Mouse (Mus musculus): ENCODE results near the gene Gpr61.

Gpr61 gene

GRCm38 (mm10) chr3:108154656-108155055 lies at the start of gene Gpr61:
Gene Gpr61, minus strand, starts transcription at chr3:108154882.
- peak; percentile 36 for DNase-seq

DNA sequence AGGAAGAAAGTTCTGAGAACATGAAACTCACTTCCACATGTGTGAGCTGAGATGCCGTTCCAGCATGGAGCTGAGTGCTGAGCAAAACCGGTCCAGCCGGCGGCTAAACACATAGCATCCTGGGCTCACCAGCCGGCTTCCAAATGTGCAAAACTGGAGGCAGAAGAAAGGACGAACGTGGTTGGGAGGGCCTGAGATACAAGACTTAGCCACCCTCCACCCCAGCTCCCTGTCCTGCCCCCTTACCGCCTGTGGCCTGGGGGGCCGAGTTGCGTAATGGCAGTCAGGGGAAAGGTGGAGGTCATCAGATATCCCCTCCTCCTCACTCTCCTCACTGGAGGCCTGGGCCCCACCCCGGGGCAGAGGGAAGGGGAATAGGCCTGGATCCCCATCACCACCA lies 49.8 kb upstream of the Gpr61 start:
- DNase-seq: no peak

DNA sequence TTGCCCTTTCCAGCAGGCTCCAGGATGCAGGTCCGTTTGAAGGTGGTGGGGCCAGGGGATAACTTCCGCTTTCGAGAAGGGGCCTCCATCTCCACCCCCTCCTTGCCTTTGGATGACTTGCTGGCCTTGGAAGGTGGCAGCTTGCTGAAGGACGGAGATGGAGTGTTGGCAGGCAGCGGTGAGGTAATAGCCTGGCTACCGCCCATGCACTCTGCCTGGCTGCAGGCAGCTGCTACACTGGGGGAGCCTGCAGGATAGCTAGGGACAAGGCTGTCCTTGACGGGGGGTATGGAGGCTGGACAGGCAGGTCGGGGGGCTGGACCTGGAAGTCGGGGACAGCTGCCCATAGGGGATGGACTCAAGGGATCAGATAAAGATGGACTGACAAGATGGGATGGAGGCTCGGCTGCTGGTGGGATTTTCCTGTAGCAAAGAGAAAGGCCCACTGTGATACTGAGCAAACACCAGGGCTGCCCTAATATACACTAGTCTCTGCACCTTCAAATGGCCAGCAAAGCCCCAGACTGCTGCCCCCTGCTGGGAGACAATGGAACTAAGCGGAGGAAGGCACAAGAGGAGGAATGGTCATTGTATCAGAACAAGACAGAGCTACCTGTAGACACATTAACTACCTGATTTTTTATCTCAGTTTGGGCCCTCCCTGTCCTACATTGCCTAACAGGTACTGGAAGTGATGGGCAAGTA lies 49.1 kb upstream of the Gpr61 start:
- DNase-seq: peak; percentile 92

DNA sequence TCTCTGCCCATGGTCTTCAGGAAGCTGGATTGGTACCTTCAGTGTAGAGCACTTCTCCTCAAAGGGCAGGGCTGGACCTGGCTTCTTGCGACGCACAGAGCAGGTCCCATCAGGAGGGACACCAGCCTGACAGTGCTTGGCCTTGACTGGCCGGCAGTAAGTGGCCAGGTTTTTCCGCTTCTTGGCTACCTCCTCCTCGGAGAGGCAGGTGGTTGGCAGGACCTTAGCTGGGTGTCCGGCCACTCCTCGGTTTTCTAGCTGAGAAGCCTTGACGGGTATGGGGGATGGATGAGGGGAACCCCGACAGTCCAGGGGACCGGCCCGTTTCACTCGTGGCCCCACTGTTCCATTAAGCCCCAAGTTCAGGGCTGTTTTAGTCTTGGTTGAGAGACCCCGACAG lies 48.5 kb upstream of the Gpr61 start:
- no peak for DNase-seq

DNA sequence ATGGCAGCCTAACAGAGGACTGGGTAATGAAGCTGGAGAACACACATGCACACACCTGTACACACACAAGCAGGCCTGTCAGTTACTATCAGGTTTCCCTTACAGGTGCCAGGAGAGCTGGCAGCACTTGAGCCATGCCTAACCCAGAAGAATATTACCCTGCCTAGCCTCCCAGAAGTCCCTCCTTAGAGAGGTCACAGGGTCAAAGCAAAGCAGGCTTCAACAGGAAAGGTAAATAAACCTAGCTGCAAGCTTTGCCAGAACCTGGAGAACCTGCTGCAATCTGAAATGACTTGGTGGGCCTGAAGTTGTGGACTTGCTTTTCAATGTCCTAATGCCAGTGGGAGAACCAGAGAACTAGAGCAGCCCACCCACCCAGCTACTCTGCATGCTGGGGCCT lies 47.8 kb upstream of the Gpr61 start:
- no peak for DNase-seq

DNA sequence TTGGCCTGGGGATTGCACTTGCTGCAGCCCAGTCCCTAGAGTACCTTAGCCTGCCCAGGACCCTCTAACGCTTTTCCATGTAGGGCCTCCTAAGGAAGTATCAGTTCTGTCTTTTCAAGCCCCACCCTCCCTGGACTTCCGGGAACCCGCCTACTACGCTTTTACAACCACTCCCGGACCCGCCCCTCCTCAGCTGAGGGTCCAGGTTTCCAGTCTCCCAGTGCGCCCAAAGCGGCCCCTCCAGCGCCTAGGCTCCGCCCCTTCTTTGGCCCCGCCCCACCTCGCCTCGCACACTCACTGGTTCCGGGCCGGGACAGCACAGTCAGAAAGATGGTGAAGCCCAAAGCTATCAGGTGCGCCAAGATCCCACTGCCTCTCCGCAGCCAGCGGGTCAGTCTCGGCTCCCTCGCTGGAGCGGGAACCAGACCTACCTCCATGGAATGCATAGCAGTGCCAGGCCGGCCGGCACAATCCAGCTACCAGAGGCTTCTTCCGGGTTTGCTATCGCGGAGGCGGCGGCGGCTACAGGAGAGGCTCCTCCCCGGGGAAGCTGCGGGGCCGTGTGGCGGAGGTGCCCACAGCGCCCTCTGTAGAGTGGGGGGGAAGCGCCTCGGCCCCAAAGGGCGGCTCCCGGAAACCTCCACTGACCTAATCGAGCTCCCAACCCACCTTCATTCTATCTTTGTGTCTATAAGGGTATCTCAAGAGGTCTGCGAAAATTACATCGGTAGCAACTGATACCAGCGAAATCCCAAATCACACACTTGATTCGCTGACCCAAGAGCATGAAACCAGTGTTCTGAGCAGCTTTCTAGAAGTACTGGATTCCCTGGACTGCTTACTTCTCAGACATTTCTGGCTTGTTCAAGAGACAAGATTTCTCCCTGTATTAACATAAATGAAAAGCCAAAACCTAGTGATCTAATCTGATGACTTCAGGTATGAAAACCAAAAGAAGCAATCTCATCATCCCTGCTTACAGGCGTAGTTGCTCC lies 45.9 kb upstream of the Gpr61 start, which contains the start of gene Cyb561d1:
TSS of gene Cyb561d1 (minus strand) at position 884 of the 995 bp plus-strand sequence.
- peak; percentile 90 for DNase-seq

GRCm38 (mm10) chr3:108199231-108199630 lies 44.5 kb upstream of the Gpr61 start:
- no peak for DNase-seq

DNA sequence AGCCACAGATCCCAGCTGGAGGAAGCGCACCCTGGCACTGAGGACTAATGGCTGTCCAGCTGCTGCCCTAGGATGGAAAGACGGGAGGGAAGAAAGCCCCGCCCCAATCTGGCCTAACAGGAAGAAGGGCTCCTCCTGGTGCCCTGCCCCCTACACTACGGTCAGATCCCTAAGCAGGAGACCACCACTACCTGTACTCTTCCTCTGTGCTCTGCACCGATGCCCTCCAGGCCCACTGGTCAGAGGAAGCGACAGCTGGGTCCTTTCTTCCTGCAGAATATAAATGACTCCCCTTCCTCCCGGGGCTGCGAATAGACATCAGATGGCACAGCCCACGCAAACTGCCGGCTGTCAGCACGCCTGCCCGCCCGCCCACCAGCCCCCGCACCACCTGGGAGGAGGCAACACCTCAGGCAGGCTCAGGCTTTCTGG lies 42.4 kb upstream of the Gpr61 start:
- peak; percentile 63 for DNase-seq

DNA sequence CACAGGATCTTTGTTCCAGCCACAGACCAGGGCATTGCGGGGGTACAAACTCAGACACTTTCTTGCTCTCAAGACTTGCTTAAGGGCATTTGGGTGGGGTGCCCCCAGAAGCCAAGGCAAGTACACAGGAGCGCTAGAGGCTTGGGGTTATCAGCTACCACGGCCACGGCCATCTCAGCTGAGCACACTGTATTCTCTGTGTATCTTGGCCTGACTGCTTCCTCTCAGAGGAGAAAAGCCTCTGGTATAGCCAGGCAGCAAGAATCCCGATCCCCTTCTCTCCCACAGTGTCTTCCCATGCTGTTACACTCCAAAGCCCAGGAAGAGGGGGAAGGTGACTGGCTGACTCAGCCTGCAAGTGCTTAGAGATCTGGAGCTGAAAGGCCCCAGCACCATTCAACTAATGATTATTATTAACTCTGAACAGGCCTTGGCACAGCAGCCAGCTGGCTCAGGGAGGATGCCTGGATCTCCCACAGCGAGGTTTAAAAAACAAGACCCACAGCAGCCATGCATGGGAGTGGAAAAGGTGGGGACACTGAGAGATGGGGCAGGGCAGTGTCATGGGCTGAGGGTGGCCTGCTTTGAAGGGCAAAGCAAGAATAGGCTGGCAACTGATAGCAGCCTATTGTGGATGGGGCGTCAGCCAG lies 41.4 kb upstream of the Gpr61 start:
- peak; percentile 49 for DNase-seq

DNA sequence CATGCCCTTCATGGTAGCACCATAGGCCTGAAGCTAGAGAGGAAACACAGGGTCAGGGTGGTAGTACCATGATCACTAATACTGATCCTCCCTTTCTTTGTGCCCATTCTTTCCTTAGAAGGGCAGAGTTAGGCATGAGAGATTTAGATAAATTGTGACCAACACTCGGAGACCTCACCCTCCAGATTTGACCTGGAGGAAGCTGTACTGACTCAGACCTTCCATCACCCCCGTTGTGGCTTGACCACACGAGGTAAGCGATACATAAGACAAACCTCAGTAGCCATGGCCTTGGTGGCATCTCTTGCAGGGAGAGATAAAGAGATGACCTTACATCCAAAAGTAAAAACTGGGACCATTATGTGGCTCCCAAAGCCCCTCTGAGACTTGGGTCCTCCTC lies 40.6 kb upstream of the Gpr61 start:
- DNase-seq: no peak

DNA sequence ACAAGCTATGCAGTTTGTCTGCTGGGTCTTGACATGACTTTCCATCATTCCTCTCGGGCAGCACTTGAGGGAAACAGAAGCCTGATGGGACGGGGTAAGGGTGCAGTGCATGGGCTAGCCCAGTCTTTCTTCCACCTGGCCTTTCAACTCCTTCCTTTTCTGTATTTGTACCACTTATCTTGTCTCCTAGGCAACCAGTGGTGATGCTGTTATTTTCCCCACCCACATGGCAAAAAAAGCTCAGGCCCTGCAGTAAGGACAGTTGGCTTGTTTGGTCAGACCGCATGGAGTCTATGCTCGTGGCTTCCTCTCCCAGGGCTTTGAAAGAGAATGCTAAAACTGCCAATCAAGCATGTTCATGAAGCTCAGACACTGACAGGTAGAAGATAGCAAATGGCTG lies 39.0 kb upstream of the Gpr61 start:
- DNase-seq: no peak

DNA sequence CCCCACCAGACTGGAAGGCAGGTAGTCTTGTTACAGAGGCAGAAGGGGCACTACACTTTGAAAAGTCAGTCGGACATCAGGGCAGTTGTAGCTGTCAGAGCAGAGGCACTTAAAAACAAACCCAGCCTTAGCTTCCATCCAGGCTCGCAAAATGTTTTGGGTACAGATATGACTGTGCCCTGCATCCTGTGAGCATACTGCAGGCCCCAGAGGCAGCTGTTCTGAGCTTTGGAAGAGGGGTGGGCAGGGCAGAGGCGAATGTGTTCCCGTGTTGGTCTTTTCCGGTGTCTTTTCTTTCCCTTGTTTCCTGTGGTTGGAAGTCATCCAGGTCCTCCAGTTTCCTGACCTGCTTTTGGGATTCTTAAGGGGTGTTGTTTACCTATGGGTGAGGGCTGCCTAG lies 35.2 kb upstream of the Gpr61 start:
- peak; percentile 10 for DNase-seq

DNA sequence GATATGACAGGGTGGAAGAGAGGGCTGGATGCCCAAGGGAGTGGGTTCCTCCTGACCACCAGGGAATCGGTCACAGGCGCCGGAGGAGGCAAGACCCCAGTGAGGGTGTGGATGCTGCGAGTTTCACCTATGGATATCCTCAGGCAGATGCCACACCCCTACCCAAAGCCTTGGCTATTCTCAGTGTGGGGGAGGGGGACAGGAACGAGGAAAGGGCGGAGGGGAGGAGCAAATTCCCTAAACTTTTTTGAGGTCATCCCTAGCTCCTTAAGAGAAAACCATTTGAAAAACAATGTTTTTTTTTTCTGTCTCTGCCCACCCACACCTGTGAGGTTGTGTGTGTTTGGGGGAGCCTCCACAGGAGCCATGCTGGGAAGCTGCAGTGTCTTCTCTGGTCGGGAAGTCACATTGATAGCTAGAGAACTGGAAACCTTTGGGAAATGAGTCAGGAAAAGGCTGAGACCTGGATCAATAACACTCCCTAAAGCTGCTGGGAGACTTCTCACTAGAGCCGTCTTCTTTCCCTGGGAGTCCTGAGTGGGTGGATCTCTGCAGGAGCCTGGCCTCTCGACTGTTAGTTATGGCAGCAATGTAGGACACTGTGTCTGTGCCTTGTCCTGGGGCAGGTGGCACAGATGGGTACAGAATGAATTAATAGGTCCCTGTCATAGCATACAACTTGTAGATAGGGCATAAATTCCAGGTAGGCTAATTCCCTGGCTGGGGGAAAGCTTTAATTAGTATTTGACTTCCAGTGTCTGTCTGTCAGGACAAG lies 34.2 kb upstream of the Gpr61 start:
- DNase-seq: peak; percentile 56

DNA sequence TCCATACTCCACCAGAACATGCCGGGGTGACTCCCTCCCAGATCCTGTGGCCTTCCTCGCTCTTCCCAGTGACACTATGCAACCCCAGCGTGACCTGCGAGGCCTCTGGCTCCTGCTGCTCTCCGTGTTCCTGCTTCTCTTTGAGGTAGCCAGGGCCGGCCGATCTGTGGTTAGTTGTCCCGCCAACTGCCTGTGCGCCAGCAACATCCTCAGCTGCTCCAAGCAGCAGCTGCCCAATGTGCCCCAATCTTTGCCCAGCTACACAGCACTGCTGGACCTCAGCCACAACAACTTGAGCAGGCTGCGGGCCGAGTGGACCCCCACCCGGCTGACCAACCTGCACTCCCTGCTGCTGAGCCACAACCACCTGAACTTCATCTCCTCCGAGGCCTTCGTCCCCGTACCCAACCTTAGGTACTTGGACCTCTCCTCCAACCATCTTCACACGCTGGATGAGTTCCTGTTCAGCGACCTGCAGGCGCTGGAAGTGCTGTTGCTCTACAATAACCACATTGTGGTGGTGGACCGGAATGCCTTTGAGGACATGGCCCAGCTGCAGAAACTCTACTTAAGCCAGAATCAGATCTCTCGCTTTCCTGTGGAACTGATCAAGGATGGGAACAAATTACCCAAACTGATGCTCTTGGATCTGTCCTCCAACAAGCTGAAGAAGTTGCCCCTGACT lies 32.6 kb upstream of the Gpr61 start:
- no peak for DNase-seq

DNA sequence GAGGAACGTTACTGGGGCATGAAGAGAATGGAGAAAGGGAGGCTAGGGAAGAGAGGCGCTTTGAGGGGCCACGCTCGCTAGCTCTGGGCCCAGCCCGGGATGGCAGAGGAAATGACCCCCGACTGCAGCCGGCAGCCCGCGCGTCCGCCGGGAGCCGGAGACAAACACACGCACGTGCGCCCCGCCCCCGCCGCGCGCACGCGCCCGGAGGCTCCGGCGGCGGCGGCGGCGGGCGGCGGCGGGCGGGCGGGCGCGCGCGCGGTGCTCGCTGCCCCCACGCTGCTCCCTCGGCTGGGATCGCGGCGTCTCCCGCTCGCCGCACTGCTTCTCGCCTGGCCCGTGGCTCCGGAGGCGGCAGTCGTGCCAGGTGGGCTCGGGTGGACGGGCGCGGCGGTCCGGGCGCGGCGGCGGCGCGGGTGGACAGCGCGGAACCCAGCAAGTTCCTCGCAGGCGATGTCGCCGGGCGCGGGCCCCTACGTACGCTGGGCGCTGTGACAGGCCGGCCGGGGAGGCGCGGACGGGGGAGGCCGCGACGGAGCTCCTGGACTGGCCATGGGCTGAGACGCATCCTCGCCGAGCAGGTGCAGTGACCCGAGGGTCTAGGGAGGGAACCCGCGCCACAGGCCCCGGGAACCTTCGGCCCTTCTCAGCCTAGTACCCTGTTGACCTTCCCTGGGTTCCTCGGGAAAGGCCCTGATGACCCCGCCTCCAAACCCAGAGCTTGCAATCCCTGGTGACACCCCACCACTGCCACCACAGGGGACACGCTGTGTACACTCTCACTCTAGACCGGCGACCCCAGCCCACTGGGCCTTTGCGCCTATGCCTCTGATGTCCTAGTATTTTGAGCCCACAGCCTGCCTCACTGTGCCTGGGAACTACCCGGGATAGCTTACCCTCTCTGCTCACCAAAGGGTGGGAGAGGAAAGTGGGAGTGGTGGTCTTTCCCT lies 31.7 kb upstream of the Gpr61 start, which contains the start of gene Amigo1:
TSS of gene Amigo1 (plus strand) at position 238 of the 950 bp plus-strand sequence.
- DNase-seq: peak; percentile 63

DNA sequence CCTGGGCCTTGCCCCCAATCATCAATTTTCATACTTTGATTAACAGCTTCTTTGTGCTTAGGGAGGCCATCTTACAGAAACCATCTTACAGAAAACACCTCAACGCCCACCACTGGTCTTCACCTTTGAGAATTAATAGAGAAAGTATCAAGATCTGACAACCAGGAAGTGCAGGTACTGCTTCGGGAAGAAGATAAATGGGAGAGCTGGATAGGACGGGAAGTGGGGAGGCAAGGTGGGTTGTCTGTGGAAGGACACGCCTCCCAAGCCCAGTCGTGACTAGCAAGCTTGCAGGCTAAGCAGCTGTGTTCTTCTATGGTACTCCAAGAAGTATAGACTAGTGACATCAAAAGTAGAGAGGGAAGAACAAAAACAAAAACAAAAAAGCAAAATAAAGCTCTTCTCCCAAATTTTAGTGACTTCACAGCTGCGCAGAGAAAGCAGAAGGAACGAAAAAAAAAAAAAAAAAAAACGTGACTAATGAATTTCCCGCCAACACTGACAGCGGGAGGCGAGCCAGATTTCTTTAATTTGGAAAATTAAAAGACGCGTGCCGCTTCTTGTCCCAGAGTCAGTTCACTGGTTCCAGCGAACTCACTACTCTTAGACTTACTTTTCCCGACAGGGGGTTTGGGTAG lies 30.9 kb upstream of the Gpr61 start:
- no peak for DNase-seq

DNA sequence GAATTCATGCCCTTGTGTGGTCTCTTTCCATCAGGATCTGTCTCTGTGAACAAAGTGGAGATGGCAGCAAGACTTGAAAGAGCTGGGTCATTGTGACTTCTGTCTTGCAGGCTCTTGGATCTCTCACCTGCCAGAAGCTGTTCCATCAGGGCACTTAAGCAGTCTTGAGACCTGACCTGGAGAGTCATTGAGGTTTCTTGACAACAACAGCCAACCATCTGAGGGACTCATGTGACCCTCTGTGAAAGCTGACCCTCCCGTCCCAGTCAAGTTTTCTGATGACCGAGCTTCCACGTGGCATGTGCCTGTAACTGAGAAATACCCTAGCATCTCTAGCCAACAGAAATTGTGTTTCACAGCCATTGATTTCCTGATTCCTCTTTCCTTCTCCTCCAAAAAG lies 30.1 kb upstream of the Gpr61 start:
- no peak for DNase-seq

GRCm38 (mm10) chr3:108180514-108180913 lies 25.8 kb upstream of the Gpr61 start:
- no peak for DNase-seq

DNA sequence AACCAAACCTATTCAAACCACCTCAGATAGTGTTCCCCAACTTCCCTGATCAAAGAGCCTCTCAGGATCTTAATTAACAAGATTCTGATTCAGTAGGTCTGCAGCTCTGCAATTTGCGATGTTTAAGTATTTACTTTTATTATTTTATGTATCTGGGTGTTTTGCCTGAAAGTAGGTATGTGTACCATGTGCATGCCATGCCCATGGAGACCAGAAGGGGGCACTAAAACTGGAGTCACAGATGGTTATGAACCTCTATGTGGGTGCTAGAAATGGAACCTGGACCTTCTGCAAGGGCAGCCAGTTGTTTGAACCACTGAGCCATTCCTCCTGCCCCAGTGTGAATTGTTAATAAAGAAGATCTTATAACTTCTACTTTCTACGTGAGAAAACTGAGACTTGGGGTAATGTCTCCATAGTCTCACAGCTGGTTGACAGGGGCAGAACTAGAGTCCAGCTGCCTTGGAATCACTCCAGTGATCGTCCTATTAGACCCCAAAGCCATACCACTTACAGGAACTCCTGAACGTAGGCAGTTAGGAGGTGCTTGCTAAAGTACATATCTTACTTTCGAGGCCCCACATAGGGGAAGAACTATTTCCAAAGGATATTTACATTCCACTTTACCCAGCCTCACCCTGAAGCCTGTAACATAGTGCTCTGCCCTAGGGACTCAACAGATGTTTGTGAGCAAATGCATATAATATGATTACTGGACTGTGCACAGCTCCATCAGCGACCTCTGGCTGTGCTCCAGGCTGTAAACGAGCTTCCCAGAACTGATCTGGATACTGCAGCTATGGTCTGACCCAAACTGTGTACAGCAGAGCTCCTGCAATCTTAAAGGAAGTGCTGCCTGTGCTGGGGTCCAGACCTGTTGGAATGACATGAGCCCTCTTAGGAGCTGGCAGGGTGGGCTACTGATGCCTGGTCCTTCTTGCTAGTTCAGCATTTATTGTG lies 24.4 kb upstream of the Gpr61 start:
- DNase-seq: no peak
